ENCODE assay signal across 20 mouse cellular contexts in the genomic region with DNA sequence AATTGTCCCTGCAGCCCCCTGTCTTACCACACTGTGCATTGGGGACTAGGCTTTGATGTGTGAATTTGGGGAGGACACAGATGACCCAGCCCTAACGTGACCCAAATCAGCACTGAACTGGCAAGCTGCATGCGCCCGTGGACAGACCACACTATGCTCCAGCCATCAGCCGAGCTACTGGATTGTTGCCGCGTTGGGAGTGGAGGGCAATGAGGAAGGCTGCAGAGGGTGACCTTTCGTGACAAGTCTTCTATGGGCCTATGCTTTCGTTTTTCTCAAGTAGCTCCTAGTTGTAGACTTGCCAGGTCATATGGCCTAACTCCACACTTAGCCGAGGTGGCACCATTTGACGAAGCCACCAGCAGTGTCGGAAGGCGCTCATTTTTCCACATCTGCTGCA.
"Had no signal": no experiment of that assay in that cellular context is flagged by ENCODE, and none has a peak within 500 bp of the region (broad histone marks: within the 10 kb centered on the region; RNA-seq: fewer than 3 reads in every experiment).

No protein-coding gene starts in this region.

- DNase-seq: lung, adult 18-20 months; lung, embryonic 14.5 days; lung, postnatal 10 days; lung, postnatal 36 days; midbrain, embryonic 14.5 days; right cerebral cortex, adult 18-20 months; right cerebral cortex, postnatal 25 days; right cerebral cortex, postnatal 4 days; spleen, adult 18-20 months; thymus, adult 18-20 months; thymus, postnatal 14 days; thymus, postnatal 36 days had no signal

- ATAC-seq: midbrain, embryonic 16.5 days had no signal

- H3K9me3 ChIP-seq: megakaryocyte, embryonic 14.5 days; midbrain, embryonic 10.5 days; midbrain, embryonic 12.5 days; neural tube, embryonic 13.5 days; neural tube, embryonic 15.5 days had no signal

- H3K4me3 ChIP-seq: megakaryocyte, embryonic 14.5 days; midbrain, embryonic 10.5 days; midbrain, embryonic 12.5 days; myocyte; neural tube, embryonic 13.5 days; neural tube, embryonic 15.5 days had no signal

- H3K9ac ChIP-seq: lung, embryonic 14.5 days; midbrain, embryonic 12.5 days; neural tube, embryonic 13.5 days; neural tube, embryonic 15.5 days had no signal

- H3K4me2 ChIP-seq: lung, embryonic 14.5 days; midbrain, embryonic 12.5 days; neural tube, embryonic 13.5 days; neural tube, embryonic 15.5 days had no signal

- H3K27me3 ChIP-seq: neural tube, embryonic 13.5 days; neural tube, embryonic 15.5 days had no signal

- H3K4me1 ChIP-seq: megakaryocyte, embryonic 14.5 days had no signal

- H3K36me3 ChIP-seq: midbrain, embryonic 10.5 days; midbrain, embryonic 12.5 days; neural tube, embryonic 13.5 days; neural tube, embryonic 15.5 days had no signal

- H3K27ac ChIP-seq: macrophage; midbrain, embryonic 10.5 days; midbrain, embryonic 12.5 days; neural tube, embryonic 13.5 days; neural tube, embryonic 15.5 days had no signal
